Mouse (Mus musculus) layer of hippocampus, adult 9-11 months (tissue): ENCODE data around the gene Npc1l1.

Experiments used
- DNase-seq: peaks from one replicate; pipeline ENCODE4 v3.0.0; 2022

Npc1l1 gene

GRCm38 (mm10) chr11:6200570-6200969 is 29.4 kb downstream of the Npc1l1 start:
- no peak for DNase-seq

- DNase-seq, result peak; percentile 93
Measured at GRCm38 (mm10) chr11:6200087-6200569, 29.8 kb downstream of the Npc1l1 start, which contains the start of gene Nudcd3. Gene Nudcd3 (minus strand): TSS chr11:6200415.

- DNase-seq, result no peak
Measured at GRCm38 (mm10) chr11:6199410-6200086, 30.4 kb downstream of the Npc1l1 start, which contains the start of gene A730071L15Rik. Gene A730071L15Rik (plus strand): TSS chr11:6200029.

- DNase-seq, result no peak
Measured at GRCm38 (mm10) chr11:6198449-6198848, 31.5 kb downstream of the Npc1l1 start.

DNA sequence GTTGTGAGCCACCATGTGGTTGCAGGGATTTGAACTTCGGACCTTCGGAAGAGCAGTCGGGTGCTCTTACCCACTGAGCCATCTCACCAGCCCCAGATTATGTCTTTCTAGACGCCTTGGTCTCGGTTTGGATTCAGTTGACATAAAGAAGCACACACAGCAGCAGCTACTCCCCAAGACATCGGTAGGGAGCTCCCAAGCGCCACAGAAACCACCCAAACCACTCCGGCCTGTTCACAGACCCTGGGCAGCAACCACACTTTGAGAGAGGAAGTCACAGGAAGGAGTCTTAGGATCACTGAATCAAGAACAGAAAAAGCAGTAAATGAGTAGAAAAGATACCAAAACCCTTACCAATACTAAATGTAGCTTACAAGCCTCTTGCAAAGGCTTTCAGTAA is 33.2 kb downstream of the Npc1l1 start:
- DNase-seq, result no peak

GRCm38 (mm10) chr11:6187878-6188277 is 42.1 kb downstream of the Npc1l1 start:
- peak; percentile 92 for DNase-seq

GRCm38 (mm10) chr11:6187399-6187798 is 42.5 kb downstream of the Npc1l1 start:
- DNase-seq, result no peak

- DNase-seq, result no peak
Measured at GRCm38 (mm10) chr11:6184202-6184935, 45.6 kb downstream of the Npc1l1 start.

DNA sequence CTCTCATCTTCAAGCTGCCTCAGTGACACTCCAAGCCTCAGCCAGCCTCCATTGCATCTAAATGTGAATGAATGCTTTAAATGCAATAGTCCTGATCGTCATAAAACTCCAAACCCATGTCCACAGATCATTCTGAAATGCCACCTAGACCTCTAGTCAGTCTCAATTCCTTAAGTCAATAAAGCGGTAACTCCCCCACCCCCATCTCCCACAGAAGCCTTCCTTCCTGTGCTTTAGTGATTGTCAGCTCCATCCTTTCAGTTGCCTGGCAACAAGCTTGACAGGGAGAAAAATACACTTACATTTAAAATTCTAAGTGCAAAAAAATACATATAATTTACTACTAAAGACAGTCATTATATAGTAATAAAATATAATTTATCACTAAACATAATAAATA is 46.7 kb downstream of the Npc1l1 start:
- no peak for DNase-seq

- no peak for DNase-seq
Measured at GRCm38 (mm10) chr11:6180811-6181399, 49.0 kb downstream of the Npc1l1 start.

- DNase-seq, result peak; percentile 42
Measured at GRCm38 (mm10) chr11:6179194-6179593, 50.7 kb downstream of the Npc1l1 start.

DNA sequence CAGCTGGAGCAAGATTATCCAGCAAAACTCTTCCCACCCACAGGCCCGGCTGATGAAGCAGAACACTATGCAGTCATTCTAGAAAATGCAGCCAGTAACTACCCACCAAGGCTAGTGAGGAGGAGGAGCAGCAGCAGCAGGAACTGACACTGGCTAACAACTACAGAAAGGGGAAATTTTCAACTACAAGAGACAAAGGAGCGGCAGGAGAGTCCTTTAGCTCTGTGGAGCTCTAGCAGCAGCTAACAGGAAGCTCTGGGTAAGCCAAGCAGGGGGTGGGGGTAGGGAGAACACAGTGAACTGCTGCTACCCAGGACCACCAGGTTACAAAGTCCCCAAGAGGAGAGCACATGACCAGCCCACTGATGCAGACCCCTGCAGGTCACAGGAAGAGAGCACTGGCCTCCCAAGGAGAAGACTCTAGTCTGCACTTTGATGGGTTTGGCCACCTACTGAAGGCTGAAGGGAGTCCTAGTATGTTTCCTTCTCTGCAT is 51.2 kb downstream of the Npc1l1 start:
- peak; percentile 56 for DNase-seq

- no peak for DNase-seq
Measured at GRCm38 (mm10) chr11:6177781-6178420, 52.0 kb downstream of the Npc1l1 start.

- no peak for DNase-seq
Measured at GRCm38 (mm10) chr11:6175506-6175905, 54.4 kb downstream of the Npc1l1 start.

DNA sequence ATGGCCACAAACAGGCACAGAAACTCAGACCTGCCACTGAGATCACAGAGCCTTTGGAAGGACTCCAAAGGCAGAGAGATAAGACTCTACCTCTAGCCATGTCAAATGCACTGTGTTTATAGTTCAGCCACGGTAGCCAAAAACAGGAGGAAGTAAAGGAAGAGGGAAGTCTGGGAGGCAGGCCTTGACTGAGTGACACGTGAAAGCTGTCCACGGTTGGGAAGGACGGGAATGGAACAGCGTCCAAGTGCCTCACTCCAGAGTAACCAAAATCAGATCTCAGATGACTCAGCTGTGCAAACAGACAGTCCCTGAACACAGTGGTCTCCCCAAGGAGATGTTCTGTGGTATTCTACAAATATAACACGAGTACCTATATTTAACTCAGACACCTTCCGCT is 55.2 kb downstream of the Npc1l1 start:
- no peak for DNase-seq

GRCm38 (mm10) chr11:6169041-6169663 is 60.8 kb downstream of the Npc1l1 start:
- no peak for DNase-seq

DNA sequence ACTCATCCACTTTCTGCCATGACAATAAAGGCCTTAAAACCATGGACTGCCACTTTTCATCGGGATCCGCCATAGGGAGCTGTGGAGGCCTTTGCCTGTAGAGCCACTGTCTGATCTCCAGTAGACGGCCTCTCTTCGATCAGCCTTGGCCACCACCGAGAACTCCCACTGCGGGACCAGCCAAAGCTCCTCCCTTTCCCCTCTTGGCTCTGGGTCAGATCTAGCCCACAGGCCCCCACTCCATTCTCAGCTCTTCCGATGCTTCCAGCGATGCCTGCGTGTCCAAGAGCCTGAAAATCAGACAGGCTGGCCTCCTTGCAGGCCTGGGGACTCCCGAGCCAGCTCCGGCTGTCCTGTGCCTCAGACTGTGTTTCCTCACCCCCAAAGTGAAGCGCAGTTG is 63.6 kb downstream of the Npc1l1 start:
- DNase-seq, result no peak

DNA sequence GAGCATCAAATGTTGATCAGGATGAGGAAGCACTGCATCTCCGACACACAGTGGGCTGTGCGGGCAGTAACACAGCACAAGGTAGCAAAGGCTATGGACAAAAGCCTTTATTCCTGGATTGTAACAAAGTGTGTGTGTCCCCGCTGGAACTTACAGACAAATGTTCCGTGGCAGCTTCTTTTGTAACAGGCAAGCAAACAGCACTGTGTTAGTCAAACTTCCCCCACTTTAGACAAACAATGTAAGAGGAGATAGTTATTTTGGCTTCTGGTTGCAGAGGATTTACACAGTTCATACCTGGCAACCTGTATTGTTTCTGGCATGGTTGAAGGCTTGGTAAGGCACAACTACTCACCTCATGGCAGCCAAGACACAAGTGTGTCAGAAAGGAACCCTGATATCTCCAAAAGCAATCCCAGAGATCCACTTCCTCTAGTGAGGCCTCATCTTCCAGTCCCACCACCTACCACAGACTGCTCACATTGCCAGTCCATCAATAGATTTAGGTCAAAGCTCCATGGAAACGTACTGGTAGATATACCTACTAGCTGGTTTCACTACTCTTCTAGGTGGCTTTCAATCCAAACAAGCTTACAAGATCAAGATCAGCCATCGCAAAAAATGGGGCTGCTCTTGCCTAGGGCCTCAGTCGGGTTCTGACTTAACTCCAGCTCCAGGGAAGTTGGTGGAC is 64.4 kb downstream of the Npc1l1 start:
- DNase-seq, result no peak

GRCm38 (mm10) chr11:6164781-6165180 is 65.2 kb downstream of the Npc1l1 start:
- DNase-seq, result no peak

- DNase-seq, result no peak
Measured at GRCm38 (mm10) chr11:6163706-6164105, 66.2 kb downstream of the Npc1l1 start.

GRCm38 (mm10) chr11:6163062-6163461 is 66.9 kb downstream of the Npc1l1 start:
- DNase-seq, result no peak

DNA sequence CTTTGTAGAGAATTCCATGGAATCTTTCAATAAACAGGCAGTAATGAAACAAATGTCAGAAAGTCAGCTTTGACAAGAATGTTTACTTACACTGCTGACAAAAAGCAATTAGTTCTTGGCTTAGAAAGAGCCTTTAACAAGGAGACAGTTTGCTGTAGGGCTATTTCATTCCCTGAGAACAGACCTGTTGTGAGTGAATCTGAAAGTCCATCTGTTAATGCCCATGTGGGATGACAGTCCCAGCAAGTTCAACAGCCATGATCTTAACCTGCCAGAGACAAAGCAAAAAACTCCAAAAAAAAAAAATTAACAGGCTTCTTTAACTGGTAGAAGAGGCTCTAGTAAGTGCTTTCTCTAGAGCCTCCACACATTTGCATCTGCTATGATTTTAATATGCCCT is 68.4 kb downstream of the Npc1l1 start:
- no peak for DNase-seq
